Mouse (Mus musculus) olfactory bulb, adult 2 months (tissue): Measurements from ENCODE around the gene Ap1b1.

Experiments
- CTCF ChIP-seq: fragments of 200-500 bp; IDR thresholded peaks from 2 replicates; pipeline ENCODE4 v1.5.1; 2012; ENCODE audit warnings: low read depth, mild to moderate bottlenecking, low read length, moderate library complexity; ENCODE audit not compliant: insufficient read depth
- POLR2A ChIP-seq: fragments of 200-500 bp; IDR thresholded peaks from 2 replicates; pipeline ENCODE4 v1.6.1; 2012; ENCODE audit warnings: mild to moderate bottlenecking, low read depth, low read length, moderate library complexity; ENCODE audit not compliant: insufficient read depth

- TF ChIP-seq CTCF: no peak
- TF ChIP-seq POLR2A: no peak
Measured at GRCm38 (mm10) chr11:4974376-4975122, 12.1 kb upstream of the Ap1b1 start.
